Mouse (Mus musculus) urinary bladder, postnatal 36 days (tissue): Measurements from ENCODE around the gene Evl.

Experiments
- DNase-seq, 2 experiments: peaks; one replicate each; pipeline ENCODE4 v3.0.0; 2022; ENCODE audit warnings: low spot score in 2 of 2, mixed read lengths in 1 of 2

Gene Evl

GRCm38 (mm10) chr12:108590131-108590530 lies 35.6 kb downstream of the Evl start:
- no peak for DNase-seq

- DNase-seq, result no peak
Observed at GRCm38 (mm10) chr12:108591586-108591985, 37.1 kb downstream of the Evl start.

- no peak for DNase-seq
Observed at GRCm38 (mm10) chr12:108592866-108593265, 38.3 kb downstream of the Evl start.

- no peak for DNase-seq
Observed at GRCm38 (mm10) chr12:108600864-108601263, 46.3 kb downstream of the Evl start.

GRCm38 (mm10) chr12:108601326-108601725 lies 46.8 kb downstream of the Evl start:
- no peak for DNase-seq

GRCm38 (mm10) chr12:108604546-108604945 lies 50.0 kb downstream of the Evl start:
- no peak for DNase-seq

GRCm38 (mm10) chr12:108605521-108606281 lies 51.2 kb downstream of the Evl start:
- no peak for DNase-seq

- DNase-seq, result no peak
Observed at GRCm38 (mm10) chr12:108606321-108606720, 51.8 kb downstream of the Evl start.

- no peak for DNase-seq
Observed at GRCm38 (mm10) chr12:108609446-108609845, 54.9 kb downstream of the Evl start.

- DNase-seq, result no peak
Observed at GRCm38 (mm10) chr12:108610255-108610654, 55.7 kb downstream of the Evl start.

GRCm38 (mm10) chr12:108613081-108613480 lies 58.6 kb downstream of the Evl start:
- DNase-seq, result peak; percentile 71 to 75

- no peak for DNase-seq
Observed at GRCm38 (mm10) chr12:108617511-108617910, 63.0 kb downstream of the Evl start.

GRCm38 (mm10) chr12:108619853-108620416 lies 65.4 kb downstream of the Evl start:
- no peak for DNase-seq

GRCm38 (mm10) chr12:108622406-108622805 lies 67.9 kb downstream of the Evl start:
- no peak for DNase-seq

GRCm38 (mm10) chr12:108629556-108629955 lies 75.0 kb downstream of the Evl start:
- DNase-seq, result no peak

GRCm38 (mm10) chr12:108630741-108631688 lies 76.5 kb downstream of the Evl start:
- DNase-seq, result no peak

- DNase-seq, result no peak
Observed at GRCm38 (mm10) chr12:108632501-108632900, 78.0 kb downstream of the Evl start.

- no peak for DNase-seq
Observed at GRCm38 (mm10) chr12:108634031-108634430, 79.5 kb downstream of the Evl start.

GRCm38 (mm10) chr12:108635501-108635900 lies 81.0 kb downstream of the Evl start:
- no peak for DNase-seq

- DNase-seq, result no peak
Observed at GRCm38 (mm10) chr12:108637440-108637839, 82.9 kb downstream of the Evl start.

- DNase-seq, result no peak
Observed at GRCm38 (mm10) chr12:108639126-108639525, 84.6 kb downstream of the Evl start.

GRCm38 (mm10) chr12:108642019-108642418 lies 87.5 kb downstream of the Evl start:
- no peak for DNase-seq
